8 mouse cellular contexts compared by ENCODE assay signal in the genomic region with DNA sequence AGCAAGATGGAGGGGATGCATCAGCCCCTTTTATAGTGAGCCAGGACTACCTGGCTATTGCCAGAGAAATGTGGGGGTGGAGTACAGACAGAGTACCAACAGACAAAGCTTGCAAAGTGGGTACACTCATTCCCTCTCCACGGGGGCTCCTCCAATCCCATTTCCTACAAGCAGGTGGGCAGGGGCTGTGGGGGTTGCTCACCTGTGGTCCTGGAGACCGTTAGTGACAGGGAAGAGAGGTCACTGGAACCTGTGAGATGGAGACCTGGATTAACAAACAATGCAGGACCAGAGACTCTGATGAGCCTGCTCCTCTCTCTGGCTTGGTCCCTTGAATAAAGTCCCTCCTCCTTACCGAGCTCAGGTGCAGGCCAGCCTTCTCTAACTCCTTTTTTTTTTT. TPM values are rescaled to one million over a fixed set of nuclear protein-coding genes. Genes with fewer than 3 reads are reported as not detected.
DNase-seq lines count a peak whose midpoint lies in the region; ATAC-seq lines count a peak whose summit lies in the region.

No protein-coding gene starts in this region.

- peaks cover 24% of the 10 kb centered on the region for H3K4me1 ChIP-seq in forebrain, embryonic 10.5 days
- peaks cover 15% of the 10 kb centered on the region for H3K4me1 ChIP-seq in forebrain, embryonic 15.5 days
- H3K4me1 ChIP-seq in liver, embryonic 12.5 days: peaks cover 42% of the 10 kb centered on the region

- no peak overlapping the region for H3K9ac ChIP-seq in forebrain, embryonic 15.5 days (replicated peaks)
- no peak overlapping the region for H3K9ac ChIP-seq in liver, embryonic 12.5 days

- no peak for DNase-seq in forebrain, embryonic 10.5 days (ENCODE audit: extremely low spot score, low spot score)
- peak; percentile 14 for DNase-seq in thymus, postnatal 14 days
- no peak for DNase-seq in thymus, postnatal 4 days
- DNase-seq in embryo, embryonic 9.5 days (ENCODE audit: extremely low spot score): no peak
- no peak for DNase-seq in layer of hippocampus, adult 18-20 months (ENCODE audit: low spot score in 2 of 2)
- no peak for DNase-seq in lung, postnatal 10 days

- no peak overlapping the region for H3K4me2 ChIP-seq in forebrain, embryonic 15.5 days (replicated peaks)
- H3K4me2 ChIP-seq in liver, embryonic 12.5 days: peak overlapping the region; percentile 100

- no peaks in the 10 kb centered on the region for H3K27me3 ChIP-seq in forebrain, embryonic 10.5 days (ENCODE audit: poor library complexity, severe bottlenecking)
- H3K27me3 ChIP-seq in forebrain, embryonic 15.5 days: no peaks in the 10 kb centered on the region
- H3K27me3 ChIP-seq in liver, embryonic 12.5 days (replicated peaks): peaks cover 15% of the 10 kb centered on the region

- ATAC-seq in forebrain, embryonic 15.5 days (replicated peaks): no peak
- ATAC-seq in liver, embryonic 12.5 days: no peak

- H3K36me3 ChIP-seq in forebrain, embryonic 10.5 days (replicated peaks): peaks cover 10% of the 10 kb centered on the region
- H3K36me3 ChIP-seq in forebrain, embryonic 15.5 days: peaks cover 10% of the 10 kb centered on the region; the same call in 1 of the 2 replicates
- peaks cover 9% of the 10 kb centered on the region for H3K36me3 ChIP-seq in liver, embryonic 12.5 days

- H3K4me3 ChIP-seq in forebrain, embryonic 10.5 days: peak overlapping the region; percentile 74
- no peak overlapping the region for H3K4me3 ChIP-seq in forebrain, embryonic 15.5 days
- peak overlapping the region; percentile 84 for H3K4me3 ChIP-seq in liver, embryonic 12.5 days

- H3K9me3 ChIP-seq in forebrain, embryonic 10.5 days: no peaks in the 10 kb centered on the region
- no peaks in the 10 kb centered on the region for H3K9me3 ChIP-seq in forebrain, embryonic 15.5 days
- no peaks in the 10 kb centered on the region for H3K9me3 ChIP-seq in liver, embryonic 12.5 days (replicated peaks)

- H3K27ac ChIP-seq in forebrain, embryonic 10.5 days: no peak overlapping the region
- no peak overlapping the region for H3K27ac ChIP-seq in forebrain, embryonic 15.5 days (replicated peaks)
- H3K27ac ChIP-seq in liver, embryonic 12.5 days: peak overlapping the region; percentile 90; the same call in 1 of the 2 replicates

- 62% methylated on average over 3 of the region's 3 CpGs for WGBS in forebrain, embryonic 10.5 days
- 72% methylated on average over 3 of the region's 3 CpGs for WGBS in forebrain, embryonic 15.5 days
- 42% methylated on average over 3 of the region's 3 CpGs for WGBS in liver, embryonic 12.5 days (ENCODE audit: insufficient replicate concordance)

RNA-seq across cellular contexts. Expression of a gene that starts 1.5 kb away (rescaled TPM):
- polyA plus RNA-seq in forebrain, embryonic 10.5 days (2016; fragmentation: Nextera tagmentation; extraction: Ambion mirVana): 3.0 TPM in 2 replicates
- polyA plus RNA-seq in forebrain, embryonic 15.5 days (2015; fragmentation: Nextera tagmentation; extraction: Ambion mirVana): 2.6 and 2.7 TPM in 2 replicates
- 1.9 and 2.6 TPM in 2 replicates for polyA plus RNA-seq in liver, embryonic 12.5 days (2016; fragmentation: Nextera tagmentation; extraction: Ambion mirVana)
- 1 to 10 TPM; 9.1 to 9.7 TPM for total RNA-seq in layer of hippocampus, adult 18-20 months (2021)

RNA-seq across cellular contexts. Expression of a gene that starts 23.4 kb away (rescaled TPM):
- polyA plus RNA-seq in forebrain, embryonic 10.5 days (2016; fragmentation: Nextera tagmentation; extraction: Ambion mirVana): 53.6 and 54.0 TPM in 2 replicates
- polyA plus RNA-seq in forebrain, embryonic 15.5 days (2015; fragmentation: Nextera tagmentation; extraction: Ambion mirVana): 61.3 and 64.9 TPM in 2 replicates
- polyA plus RNA-seq in liver, embryonic 12.5 days (2016; fragmentation: Nextera tagmentation; extraction: Ambion mirVana): 23.9 and 24.2 TPM in 2 replicates
- total RNA-seq in layer of hippocampus, adult 18-20 months (2021): 10 to 100 TPM; 79.5 to 81.8 TPM

RNA-seq across cellular contexts. Expression of a gene that starts 37.1 kb away (rescaled TPM):
- polyA plus RNA-seq in forebrain, embryonic 10.5 days (2016; fragmentation: Nextera tagmentation; extraction: Ambion mirVana): 70.6 and 75.6 TPM in 2 replicates
- 92.4 and 99.6 TPM in 2 replicates for polyA plus RNA-seq in forebrain, embryonic 15.5 days (2015; fragmentation: Nextera tagmentation; extraction: Ambion mirVana)
- polyA plus RNA-seq in liver, embryonic 12.5 days (2016; fragmentation: Nextera tagmentation; extraction: Ambion mirVana): 75.1 and 75.2 TPM in 2 replicates
- 100 to 1,000 TPM; 133 to 143 TPM for total RNA-seq in layer of hippocampus, adult 18-20 months (2021)

RNA-seq across cellular contexts. Expression of a gene that starts 50.0 kb away (rescaled TPM):
- polyA plus RNA-seq in forebrain, embryonic 10.5 days (2016; fragmentation: Nextera tagmentation; extraction: Ambion mirVana): 0.39 TPM in 1 of 2 replicates, not detected in the other
- polyA plus RNA-seq in forebrain, embryonic 15.5 days (2015; fragmentation: Nextera tagmentation; extraction: Ambion mirVana): not detected in 2 replicates
- 389 and 406 TPM in 2 replicates for polyA plus RNA-seq in liver, embryonic 12.5 days (2016; fragmentation: Nextera tagmentation; extraction: Ambion mirVana)
- total RNA-seq in layer of hippocampus, adult 18-20 months (2021): not detected

RNA-seq across cellular contexts. Expression of a gene that starts 50.3 kb away (rescaled TPM):
- 180 and 186 TPM in 2 replicates for polyA plus RNA-seq in forebrain, embryonic 10.5 days (2016; fragmentation: Nextera tagmentation; extraction: Ambion mirVana)
- polyA plus RNA-seq in forebrain, embryonic 15.5 days (2015; fragmentation: Nextera tagmentation; extraction: Ambion mirVana): 124 and 127 TPM in 2 replicates
- polyA plus RNA-seq in liver, embryonic 12.5 days (2016; fragmentation: Nextera tagmentation; extraction: Ambion mirVana): 101 TPM in 2 replicates
- 10 to 100 TPM; 44.4 to 45.6 TPM for total RNA-seq in layer of hippocampus, adult 18-20 months (2021)
